39 mouse cellular contexts compared by ENCODE assay signal in the genomic region with DNA sequence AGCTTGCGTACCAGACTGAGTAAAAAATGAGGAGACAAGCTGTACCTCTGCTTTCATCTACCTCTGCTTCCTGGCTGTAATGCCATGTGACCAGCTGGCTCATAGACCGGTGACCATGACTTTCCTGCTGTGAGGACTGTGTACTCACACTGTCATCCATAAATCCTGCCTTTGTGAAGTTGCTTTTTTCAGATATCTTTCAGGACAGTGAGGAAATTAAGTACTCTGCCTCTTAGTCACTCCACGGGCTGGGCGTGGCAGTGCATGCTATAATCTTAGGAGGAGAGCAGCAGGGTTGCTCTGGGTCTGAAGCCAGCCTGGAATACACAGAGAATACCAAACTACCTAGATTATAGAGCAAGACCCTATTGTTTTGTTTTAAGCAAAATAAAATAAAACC. TPM values are rescaled to one million over a fixed set of nuclear protein-coding genes. Genes with fewer than 3 reads are reported as not detected.
DNase-seq lines count a peak whose midpoint lies in the region; ATAC-seq and TF ChIP-seq lines count a peak whose summit lies in the region.
"Had no signal": no experiment of that assay in that cellular context is flagged by ENCODE, and none has a peak within 500 bp of the region (broad histone marks: within the 10 kb centered on the region; RNA-seq: fewer than 3 reads in every experiment).

No protein-coding gene starts in this region.

- H3K27me3 ChIP-seq in intestine, embryonic 16.5 days (replicated peaks; ENCODE audit: control insufficient read depth, insufficient read depth, low read length) = no peaks in the 10 kb centered on the region
- no peaks in the 10 kb centered on the region for H3K27me3 ChIP-seq in stomach, postnatal 0 days (ENCODE audit: control insufficient read depth, insufficient read depth, low read length)
- no peaks in the 10 kb centered on the region for H3K27me3 ChIP-seq in liver, postnatal 0 days (ENCODE audit: insufficient read depth, low read length)
- no peaks in the 10 kb centered on the region for H3K27me3 ChIP-seq in kidney, embryonic 15.5 days
- H3K27me3 ChIP-seq: embryonic facial prominence, embryonic 13.5 days; forebrain, embryonic 15.5 days; heart, embryonic 13.5 days; hindbrain, embryonic 15.5 days; liver, embryonic 13.5 days; midbrain, embryonic 13.5 days; neural tube, embryonic 15.5 days; stomach, embryonic 15.5 days had no signal

- TF ChIP-seq CTCF in stomach, postnatal 0 days (IDR thresholded peaks at IDR 0.05; ENCODE audit: low read depth) = no peak
- no peak for TF ChIP-seq CTCF in liver, postnatal 0 days (IDR thresholded peaks at IDR 0.05; ENCODE audit: low read depth)

- ATAC-seq in intestine, embryonic 16.5 days = peak; percentile 53; the same call in 1 of the 2 replicates
- ATAC-seq in stomach, postnatal 0 days (ENCODE audit: low FRiP score, low TSS enrichment) = peak; percentile 26; the same call in 1 of the 2 replicates
- ATAC-seq in liver, postnatal 0 days = no peak
- no peak for ATAC-seq in kidney, embryonic 15.5 days (replicated peaks; ENCODE audit: low FRiP score)
- ATAC-seq: forebrain, embryonic 15.5 days; inflammation-experienced regulatory T-cells, adult 6 months; midbrain, embryonic 13.5 days had no signal

- H3K9ac ChIP-seq in intestine, embryonic 16.5 days (ENCODE audit: low read depth, low read length) = no peak overlapping the region
- H3K9ac ChIP-seq in stomach, postnatal 0 days (ENCODE audit: low read length) = no peak overlapping the region
- H3K9ac ChIP-seq in liver, postnatal 0 days (replicated peaks) = no peak overlapping the region
- no peak overlapping the region for H3K9ac ChIP-seq in kidney, embryonic 15.5 days
- H3K9ac ChIP-seq: embryonic facial prominence, embryonic 13.5 days; forebrain, embryonic 15.5 days; heart, embryonic 13.5 days; hindbrain, embryonic 15.5 days; liver, embryonic 13.5 days; midbrain, embryonic 13.5 days; neural tube, embryonic 15.5 days; stomach, embryonic 15.5 days had no signal

- H3K27ac ChIP-seq in intestine, embryonic 16.5 days (ENCODE audit: low read length) = no peak overlapping the region
- no peak overlapping the region for H3K27ac ChIP-seq in stomach, postnatal 0 days (replicated peaks)
- H3K27ac ChIP-seq in liver, postnatal 0 days (ENCODE audit: low read depth) = no peak overlapping the region
- H3K27ac ChIP-seq in kidney, embryonic 15.5 days = no peak overlapping the region
- H3K27ac ChIP-seq: embryonic facial prominence, embryonic 13.5 days; forebrain, embryonic 10.5 days; forebrain, embryonic 15.5 days; heart, embryonic 13.5 days; hindbrain, embryonic 15.5 days; left cerebral cortex, adult 2 months; liver, embryonic 13.5 days; midbrain, embryonic 13.5 days; neural tube, embryonic 15.5 days; stomach, embryonic 15.5 days had no signal

- 64% methylated on average over 4 of the region's 4 CpGs for WGBS in intestine, embryonic 16.5 days
- WGBS in stomach, postnatal 0 days = 63% methylated on average over 4 of the region's 4 CpGs
- WGBS in liver, postnatal 0 days (ENCODE audit: insufficient replicate concordance) = 60% methylated on average over 4 of the region's 4 CpGs
- WGBS in kidney, embryonic 15.5 days = 72% methylated on average over 4 of the region's 4 CpGs

- no peak overlapping the region for H3K4me3 ChIP-seq in intestine, embryonic 16.5 days (ENCODE audit: low read length)
- H3K4me3 ChIP-seq in stomach, postnatal 0 days (ENCODE audit: low read depth, low read length) = no peak overlapping the region
- H3K4me3 ChIP-seq in liver, postnatal 0 days (ENCODE audit: low read depth, low read length) = no peak overlapping the region
- H3K4me3 ChIP-seq in kidney, embryonic 15.5 days (replicated peaks) = no peak overlapping the region
- H3K4me3 ChIP-seq: embryonic facial prominence, embryonic 13.5 days; forebrain, embryonic 10.5 days; forebrain, embryonic 15.5 days; heart, embryonic 13.5 days; hindbrain, embryonic 15.5 days; left cerebral cortex, adult 2 months; liver, embryonic 13.5 days; midbrain, embryonic 13.5 days; neural tube, embryonic 15.5 days; stomach, embryonic 15.5 days had no signal

- H3K4me1 ChIP-seq in intestine, embryonic 16.5 days (ENCODE audit: control insufficient read depth, insufficient read depth, low read length) = no peaks in the 10 kb centered on the region
- H3K4me1 ChIP-seq in stomach, postnatal 0 days (replicated peaks; ENCODE audit: control insufficient read depth, insufficient read depth) = no peaks in the 10 kb centered on the region
- no peaks in the 10 kb centered on the region for H3K4me1 ChIP-seq in liver, postnatal 0 days (ENCODE audit: insufficient read depth)
- H3K4me1 ChIP-seq in kidney, embryonic 15.5 days = no peaks in the 10 kb centered on the region
- H3K4me1 ChIP-seq: embryonic facial prominence, embryonic 13.5 days; forebrain, embryonic 10.5 days; forebrain, embryonic 15.5 days; heart, embryonic 13.5 days; hindbrain, embryonic 15.5 days; liver, embryonic 13.5 days; midbrain, embryonic 13.5 days; neural tube, embryonic 15.5 days; stomach, embryonic 15.5 days had no signal

- H3K4me2 ChIP-seq in intestine, embryonic 16.5 days (ENCODE audit: low read depth, low read length) = no peak overlapping the region
- H3K4me2 ChIP-seq in stomach, postnatal 0 days (replicated peaks; ENCODE audit: low read depth) = no peak overlapping the region
- H3K4me2 ChIP-seq in liver, postnatal 0 days (ENCODE audit: low read depth, low read length) = no peak overlapping the region
- no peak overlapping the region for H3K4me2 ChIP-seq in kidney, embryonic 15.5 days
- H3K4me2 ChIP-seq: embryonic facial prominence, embryonic 13.5 days; forebrain, embryonic 15.5 days; heart, embryonic 13.5 days; hindbrain, embryonic 15.5 days; liver, embryonic 13.5 days; midbrain, embryonic 13.5 days; neural tube, embryonic 15.5 days; stomach, embryonic 15.5 days had no signal

- H3K36me3 ChIP-seq in intestine, embryonic 16.5 days (ENCODE audit: control insufficient read depth, insufficient read depth, low read length) = no peaks in the 10 kb centered on the region
- H3K36me3 ChIP-seq in stomach, postnatal 0 days (ENCODE audit: control insufficient read depth, insufficient read depth, low read length) = no peaks in the 10 kb centered on the region
- H3K36me3 ChIP-seq in liver, postnatal 0 days (replicated peaks; ENCODE audit: insufficient read depth, low read length) = no peaks in the 10 kb centered on the region
- H3K36me3 ChIP-seq in kidney, embryonic 15.5 days = no peaks in the 10 kb centered on the region
- H3K36me3 ChIP-seq: embryonic facial prominence, embryonic 13.5 days; forebrain, embryonic 10.5 days; forebrain, embryonic 15.5 days; heart, embryonic 13.5 days; hindbrain, embryonic 15.5 days; liver, embryonic 13.5 days; midbrain, embryonic 13.5 days; neural tube, embryonic 15.5 days; stomach, embryonic 15.5 days had no signal

- H3K9me3 ChIP-seq in intestine, embryonic 16.5 days (ENCODE audit: control insufficient read depth, low read length) = no peaks in the 10 kb centered on the region
- no peaks in the 10 kb centered on the region for H3K9me3 ChIP-seq in stomach, postnatal 0 days (ENCODE audit: control insufficient read depth, low read length)
- H3K9me3 ChIP-seq in liver, postnatal 0 days (ENCODE audit: low read length) = no peaks in the 10 kb centered on the region
- H3K9me3 ChIP-seq in kidney, embryonic 15.5 days (replicated peaks) = no peaks in the 10 kb centered on the region
- H3K9me3 ChIP-seq: embryonic facial prominence, embryonic 13.5 days; forebrain, embryonic 10.5 days; forebrain, embryonic 15.5 days; heart, embryonic 13.5 days; hindbrain, embryonic 15.5 days; liver, embryonic 13.5 days; midbrain, embryonic 13.5 days; neural tube, embryonic 15.5 days; stomach, embryonic 15.5 days had no signal

- peak; percentile 25 for DNase-seq in urinary bladder, postnatal 14 days (ENCODE audit: low spot score)
- no peak for DNase-seq in urinary bladder, postnatal 4 days (ENCODE audit: low spot score in 2 of 2)
- DNase-seq in adrenal gland, postnatal 10 days = peak; percentile 60
- no peak for DNase-seq in stomach, postnatal 0 days (ENCODE audit: low spot score)
- no peak for DNase-seq in liver, postnatal 0 days
- DNase-seq in kidney, postnatal 4 days = no peak
- DNase-seq: cerebellum, adult 11 months; cerebellum, adult 9-10 months; gastrocnemius, postnatal 25 days; heart, adult 18-20 months; heart, postnatal 10 days; kidney, adult 8-10 months; kidney, postnatal 10 days; liver, embryonic 13.5 days; lung, adult 2 months; lung, postnatal 10 days; right cerebral cortex, postnatal 25 days; thymus, postnatal 25 days had no signal

- TF ChIP-seq EP300 in stomach, postnatal 0 days (optimal IDR thresholded peaks at IDR 0.05) = no peak
- TF ChIP-seq EP300 in liver, postnatal 0 days (IDR thresholded peaks at IDR 0.05; ENCODE audit: low read depth) = no peak

RNA-seq across cellular contexts. Expression of gene Tmem123, which starts 14.3 kb away (rescaled TPM):
- total RNA-seq in adrenal gland, postnatal 10 days (2021) = 100 to 1,000 TPM in 1 of 2 experiments, 10 to 100 TPM in 1; 84.2 to 106 TPM
- 61.6 and 62.1 TPM in 2 replicates for polyA plus RNA-seq in intestine, embryonic 16.5 days (2015; fragmentation: Nextera tagmentation; extraction: Ambion mirVana)
- polyA plus RNA-seq in stomach, postnatal 0 days (2015; fragmentation: Nextera tagmentation; extraction: Ambion mirVana) = 117 and 121 TPM in 2 replicates
- 27.7 and 29.2 TPM in 2 replicates for polyA plus RNA-seq in liver, postnatal 0 days (2015; fragmentation: Nextera tagmentation; extraction: Ambion mirVana)
- 93.6 and 94.8 TPM in 2 replicates for polyA plus RNA-seq in kidney, embryonic 15.5 days (2015; fragmentation: Nextera tagmentation; extraction: Ambion mirVana)

RNA-seq across cellular contexts. Expression of gene Mmp7, which starts 57.6 kb away (rescaled TPM):
- total RNA-seq in adrenal gland, postnatal 10 days (2021) = not detected
- polyA plus RNA-seq in intestine, embryonic 16.5 days (2015; fragmentation: Nextera tagmentation; extraction: Ambion mirVana) = 1.3 and 1.9 TPM in 2 replicates
- 0.27 and 0.36 TPM in 2 replicates for polyA plus RNA-seq in stomach, postnatal 0 days (2015; fragmentation: Nextera tagmentation; extraction: Ambion mirVana)
- not detected in 2 replicates for polyA plus RNA-seq in liver, postnatal 0 days (2015; fragmentation: Nextera tagmentation; extraction: Ambion mirVana)
- polyA plus RNA-seq in kidney, embryonic 15.5 days (2015; fragmentation: Nextera tagmentation; extraction: Ambion mirVana) = not detected in 2 replicates
- total RNA-seq: common myeloid progenitor, adult 5-6 weeks; gastrocnemius, adult 18-20 months; gastrocnemius, postnatal 25 days; heart, adult 18-20 months; heart, postnatal 10 days; hematopoietic stem cell, adult 5-6 weeks; layer of hippocampus, adult 18-20 months; layer of hippocampus, postnatal 14 days; left cerebral cortex, adult 2 months; left cerebral cortex, postnatal 36 days; monocyte, adult 5-6 weeks had no signal
- polyA plus RNA-seq: embryonic facial prominence, embryonic 13.5 days; forebrain, embryonic 10.5 days; forebrain, embryonic 15.5 days; frontal cortex, adult 2 months; heart, embryonic 13.5 days; hindbrain, embryonic 15.5 days; inflammation-experienced regulatory T-cells, adult 6 months; limb, embryonic 14.5 days; liver, embryonic 13.5 days; lung, adult 2 months; midbrain, embryonic 13.5 days; neural tube, embryonic 15.5 days had no signal

Comparison
In these comparisons a context has a peak if more than half of its experiments do, and no peak if none do; other contexts are left out.
1. DNase-seq: peak in urinary bladder, postnatal 14 days (single experiment) and adrenal gland, postnatal 10 days (single experiment); none in urinary bladder, postnatal 4 days (0 of 2), stomach, postnatal 0 days (single experiment), liver, postnatal 0 days (single experiment) and kidney, postnatal 4 days (0 of 2).
2. ATAC-seq: peak in intestine, embryonic 16.5 days (single experiment) and stomach, postnatal 0 days (single experiment); none in liver, postnatal 0 days (single experiment) and kidney, embryonic 15.5 days (single experiment).